Mouse (Mus musculus) v-Abl transformed pro-B cells (cell line): ENCODE data around the gene Hyal3.

Source experiments
- in situ Hi-C, 2 experiments: fragments of 400-800 bp; cut with MboI; formaldehyde crosslinking; loops; one replicate each; pipeline ENCODE4 v1.15.1; 2025; ENCODE audit not compliant: unreplicated experiment in 2 of 2

Hyal3 gene

DNA sequence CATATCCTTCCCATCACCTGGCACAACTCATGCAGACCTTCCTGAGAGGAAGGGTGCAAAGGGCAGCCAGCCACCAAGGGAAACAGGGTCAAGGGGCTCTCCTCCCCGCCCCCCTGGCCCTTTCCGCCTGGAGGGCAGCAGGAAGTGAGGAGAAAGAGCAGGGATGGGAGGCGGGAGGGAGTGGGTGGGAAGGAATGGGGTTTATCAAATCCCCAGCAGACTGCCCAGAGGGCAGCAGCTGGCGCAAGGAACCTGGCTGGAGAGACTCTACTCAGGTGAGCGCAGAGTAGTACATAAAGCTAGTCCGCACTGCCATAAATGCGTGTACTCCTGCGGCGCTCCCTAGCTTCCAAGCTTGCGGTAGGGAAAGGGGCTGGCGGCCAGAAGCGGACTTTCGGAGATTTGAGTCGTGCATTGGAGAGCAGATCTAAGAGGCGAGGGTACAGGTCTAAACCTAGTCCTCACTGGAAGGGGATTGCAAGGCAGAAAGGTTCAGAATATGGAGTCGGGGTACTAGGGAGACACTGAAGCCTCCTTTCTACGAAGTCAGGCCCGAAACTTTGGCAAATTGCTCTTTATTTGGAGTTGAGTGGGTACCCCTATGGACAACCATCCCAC is 12.8 kb upstream of the Hyal3 start, which contains the start of gene Hyal2:
Gene Hyal2, plus strand, starts transcription at position 244 of the 618 bp plus-strand sequence.
- in situ Hi-C loops: loop anchor here in 1 of 2 experiments (25.0 kb wide), 1 partner anchor 1381 kb away; the partner anchor contains the start of gene Ppm1m

DNA sequence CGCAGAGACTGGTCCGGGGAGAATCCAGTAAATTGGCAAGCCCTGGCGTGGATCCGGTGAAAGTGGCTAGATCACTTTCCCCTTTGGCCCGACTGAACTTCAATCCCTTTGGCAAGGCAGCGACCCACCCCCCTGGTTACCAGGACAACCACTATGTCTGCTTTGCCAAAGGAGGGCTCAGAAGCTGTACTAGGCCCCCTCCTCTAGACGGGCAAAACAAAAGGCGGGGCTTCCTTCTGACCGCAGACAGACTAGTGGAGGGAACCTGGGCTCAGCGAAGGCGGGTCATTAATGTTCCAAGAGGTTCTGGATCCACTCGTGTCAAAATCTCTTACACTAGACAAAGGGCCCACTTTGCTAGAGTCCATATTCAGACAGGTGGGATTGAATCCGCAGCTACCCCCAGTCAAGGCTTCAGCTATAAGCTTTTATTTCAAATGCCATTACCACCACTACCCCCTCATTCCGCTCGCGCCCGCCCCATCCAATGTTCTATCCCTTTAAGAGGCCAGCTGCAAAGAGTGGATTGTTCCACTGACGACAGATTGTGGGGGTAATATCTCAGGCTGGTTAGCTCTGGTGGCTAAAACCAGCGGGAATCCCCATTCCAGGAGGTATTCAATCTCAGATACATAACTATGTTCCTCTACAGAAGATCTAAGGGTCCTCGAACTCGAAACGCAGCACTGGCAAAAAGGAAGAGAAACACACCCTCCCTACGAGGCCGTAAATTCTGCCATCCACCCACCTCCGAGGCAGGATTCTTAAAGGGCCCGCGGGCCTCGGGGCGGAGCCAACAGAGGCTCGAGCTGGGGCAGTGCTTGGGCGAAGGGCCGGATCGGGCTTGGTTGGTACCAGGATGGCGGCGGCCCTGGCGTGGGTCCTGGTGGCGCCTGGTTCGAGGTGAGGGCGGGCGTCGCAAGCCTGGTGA is 12.0 kb upstream of the Hyal3 start:
- in situ Hi-C loops: loop anchor here in 1 of 2 experiments (25.0 kb wide), 1 partner anchor 1381 kb away; the partner anchor contains the start of gene Ppm1m

DNA sequence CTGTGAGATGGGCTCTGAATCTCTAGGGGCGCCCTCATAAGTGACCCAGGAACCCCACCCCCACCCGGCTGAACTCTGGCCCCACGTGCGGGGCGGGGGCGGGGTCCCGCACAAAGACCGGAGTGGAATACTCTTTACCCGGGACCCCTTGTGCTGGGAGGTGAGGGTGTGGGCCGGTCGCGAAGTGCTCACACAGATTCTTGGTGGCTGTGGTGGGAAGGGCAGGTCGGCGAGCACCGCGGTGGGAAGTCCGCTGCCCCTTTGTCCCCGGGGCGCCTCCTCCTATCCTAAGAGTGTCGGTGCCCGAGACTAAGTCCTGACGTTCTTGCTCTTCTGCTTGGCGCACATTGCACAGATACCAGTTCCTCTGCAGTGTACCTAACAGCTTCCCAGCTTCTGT is 11.3 kb upstream of the Hyal3 start:
- in situ Hi-C loops: loop anchor here in 1 of 2 experiments (25.0 kb wide), 1 partner anchor 1382 kb away; the partner anchor contains the start of gene Ppm1m

DNA sequence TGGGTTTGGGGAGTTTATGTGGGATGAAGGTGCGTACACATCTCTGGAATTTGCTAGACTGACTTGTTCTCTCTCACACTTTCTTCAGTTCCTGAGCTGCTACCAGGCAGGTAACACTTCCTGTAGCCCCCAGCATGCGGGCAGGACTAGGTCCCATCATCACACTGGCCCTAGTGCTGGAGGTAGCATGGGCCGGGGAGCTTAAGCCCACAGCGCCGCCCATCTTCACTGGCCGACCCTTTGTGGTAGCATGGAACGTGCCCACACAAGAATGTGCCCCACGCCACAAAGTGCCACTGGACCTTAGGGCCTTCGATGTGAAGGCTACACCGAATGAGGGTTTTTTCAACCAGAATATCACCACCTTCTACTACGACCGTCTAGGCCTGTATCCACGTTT is 10.6 kb upstream of the Hyal3 start:
- in situ Hi-C loops: loop anchor here in 1 of 2 experiments (25.0 kb wide), 1 partner anchor 1383 kb away; the partner anchor contains the start of gene Ppm1m

DNA sequence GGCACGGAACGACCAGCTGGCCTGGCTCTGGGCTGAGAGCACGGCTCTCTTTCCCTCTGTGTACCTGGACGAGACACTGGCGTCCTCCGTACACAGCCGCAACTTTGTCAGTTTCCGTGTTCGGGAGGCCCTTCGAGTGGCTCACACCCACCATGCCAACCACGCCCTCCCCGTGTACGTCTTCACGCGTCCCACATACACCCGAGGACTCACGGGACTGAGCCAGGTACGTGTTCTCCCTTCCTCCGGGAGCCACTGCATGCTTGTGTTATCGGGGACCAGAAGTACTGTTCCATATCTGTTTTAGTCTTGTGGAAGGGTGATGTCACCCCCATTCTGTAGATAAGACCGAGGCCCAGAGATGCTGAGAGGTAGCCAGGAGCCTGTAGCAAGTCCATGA is 9.8 kb upstream of the Hyal3 start:
- in situ Hi-C loops: loop anchor here in 1 of 2 experiments (25.0 kb wide), 1 partner anchor 1384 kb away; the partner anchor contains the start of gene Ppm1m

DNA sequence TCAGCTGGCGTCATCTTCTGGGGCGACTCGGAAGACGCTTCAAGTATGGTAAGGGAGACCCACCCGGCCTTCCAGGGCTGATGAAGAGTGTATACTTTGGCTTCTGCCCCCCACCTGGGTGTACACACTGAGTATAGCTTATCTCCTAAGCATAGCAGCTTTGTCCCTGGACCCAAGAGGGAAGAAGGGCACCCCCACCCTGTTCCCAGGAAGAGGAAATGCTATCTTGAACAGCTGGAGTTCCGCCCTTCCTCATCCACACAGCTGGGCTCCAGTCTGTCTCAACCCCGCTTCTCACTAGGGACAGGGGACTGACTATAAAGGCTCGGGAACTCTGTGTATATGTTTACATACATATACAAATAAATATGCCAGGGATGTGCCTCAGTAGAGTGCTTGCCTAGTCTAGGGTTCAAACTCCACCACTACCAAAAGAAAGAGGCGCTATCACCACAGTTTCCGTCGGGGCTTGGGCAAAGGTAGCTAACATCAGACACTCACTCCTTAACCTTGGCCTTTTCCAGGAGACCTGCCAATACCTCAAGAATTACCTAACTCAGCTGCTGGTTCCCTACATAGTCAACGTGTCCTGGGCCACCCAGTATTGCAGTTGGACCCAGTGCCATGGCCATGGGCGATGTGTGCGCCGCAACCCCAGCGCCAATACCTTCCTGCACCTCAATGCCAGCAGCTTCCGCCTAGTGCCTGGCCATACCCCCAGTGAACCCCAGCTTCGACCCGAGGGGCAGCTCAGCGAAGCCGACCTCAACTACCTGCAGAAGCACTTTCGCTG is 8.9 kb upstream of the Hyal3 start:
- in situ Hi-C loops: loop anchor here in 1 of 2 experiments (25.0 kb wide), 1 partner anchor 1384 kb away; the partner anchor contains the start of gene Ppm1m

DNA sequence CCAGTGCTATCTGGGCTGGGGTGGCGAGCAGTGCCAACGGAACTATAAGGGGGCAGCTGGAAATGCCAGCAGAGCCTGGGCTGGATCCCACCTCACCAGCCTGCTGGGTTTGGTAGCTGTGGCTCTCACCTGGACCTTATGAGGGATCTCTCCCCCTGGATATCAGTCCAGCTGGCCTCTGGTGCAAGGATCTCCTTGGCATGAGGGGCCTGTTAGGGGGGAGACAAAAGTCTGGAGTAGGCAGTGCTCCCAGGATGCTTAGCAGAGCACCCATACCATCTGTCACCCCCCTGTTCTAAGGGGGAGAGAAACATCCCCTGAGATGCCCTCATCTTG is 8.3 kb upstream of the Hyal3 start:
- in situ Hi-C loops: loop anchor here in 1 of 2 experiments (25.0 kb wide), 1 partner anchor 1385 kb away; the partner anchor contains the start of gene Ppm1m

DNA sequence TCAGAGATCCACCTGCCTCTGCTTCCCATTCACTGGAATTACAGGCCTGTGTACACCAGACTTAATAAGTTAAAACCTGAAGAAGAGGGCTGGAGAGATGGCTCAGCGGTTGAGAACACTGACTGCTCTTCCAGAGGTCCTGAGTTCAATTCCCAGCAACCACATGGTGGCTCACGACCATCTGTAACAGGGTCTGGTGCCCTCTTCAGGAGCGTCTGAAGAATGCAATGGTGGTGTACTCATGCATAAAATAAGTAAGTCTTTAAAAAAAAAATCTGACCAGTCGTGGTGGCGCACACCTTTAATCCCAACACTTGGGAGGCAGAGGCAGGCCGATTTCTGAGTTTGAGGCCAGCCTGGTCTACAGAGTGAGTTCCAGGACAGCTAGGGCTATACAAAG is 6.8 kb upstream of the Hyal3 start:
- in situ Hi-C loops: loop anchor here in 1 of 2 experiments (25.0 kb wide), 1 partner anchor 1386 kb away; the partner anchor contains the start of gene Ppm1m

DNA sequence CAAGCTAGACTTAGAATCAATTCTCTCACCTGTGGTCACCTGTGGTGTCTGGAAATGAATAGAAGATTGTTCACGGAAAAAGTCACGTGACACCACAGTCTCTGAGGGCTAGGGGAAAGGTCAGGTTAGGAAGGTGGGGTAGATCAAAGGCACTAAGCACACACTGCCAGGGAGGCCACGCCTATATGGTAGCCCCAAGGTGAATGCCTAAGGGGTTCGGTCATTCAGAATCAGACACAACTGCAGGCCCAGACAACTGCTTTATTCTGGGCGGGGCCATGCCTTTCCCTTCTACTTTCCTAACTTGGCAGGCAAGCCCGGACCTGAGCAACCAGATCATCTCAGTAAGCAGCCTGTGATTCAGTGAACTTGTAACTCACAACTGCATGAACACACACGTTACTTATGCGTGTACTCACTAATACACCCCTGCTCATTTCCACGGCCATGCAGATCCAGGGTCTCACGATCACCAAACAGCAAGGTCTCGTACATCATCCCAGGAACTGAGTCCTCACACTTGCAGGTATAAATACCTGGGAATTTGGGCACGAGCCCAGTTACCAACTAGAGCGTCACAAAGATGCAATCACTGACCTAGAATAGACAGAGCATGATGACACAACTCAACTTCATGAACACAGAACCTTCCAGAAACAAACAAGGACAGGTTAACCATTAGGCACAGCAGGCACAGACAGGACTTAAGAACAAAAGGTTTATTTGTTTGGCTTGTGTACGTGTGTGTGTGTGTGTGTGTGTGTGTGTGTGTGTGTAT is 4.8 kb upstream of the Hyal3 start:
- in situ Hi-C loops: no loop called here

DNA sequence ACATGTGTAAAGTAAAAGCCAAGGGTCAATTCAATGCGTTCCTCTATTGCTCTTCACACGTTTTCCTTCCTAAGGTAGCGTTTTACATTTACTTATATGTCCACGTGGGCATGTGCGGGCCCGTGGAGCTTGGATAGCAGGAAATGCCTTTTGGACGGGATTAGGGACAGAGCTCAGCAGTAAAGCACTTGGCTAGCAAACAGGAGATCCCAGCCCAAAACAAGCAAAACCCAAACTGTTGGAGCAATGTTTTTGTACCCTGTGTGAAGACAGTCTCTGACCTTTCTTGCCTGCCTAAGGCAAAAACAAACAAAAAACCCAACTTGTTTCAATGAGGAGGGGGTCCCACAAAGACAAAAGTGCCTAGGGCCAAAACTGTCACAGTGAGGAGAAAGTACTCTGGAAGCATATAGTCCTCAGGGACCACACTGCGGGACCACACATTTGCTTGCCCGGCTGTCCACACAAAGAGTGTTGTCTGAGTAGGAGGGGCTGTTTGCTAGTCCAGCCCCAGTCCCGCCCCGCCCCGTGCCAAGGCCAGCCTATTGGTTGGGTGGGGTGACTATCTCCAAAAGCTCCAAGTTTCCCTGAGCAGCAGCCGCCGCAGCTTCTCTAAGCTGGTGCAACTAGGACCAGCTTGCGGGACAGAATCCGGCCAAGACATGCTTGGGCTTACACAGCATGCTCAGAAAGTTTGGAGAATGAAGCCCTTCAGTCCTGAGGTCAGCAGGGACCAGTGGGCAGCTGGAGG is 4.1 kb upstream of the Hyal3 start, which contains the start of gene Hyal1:
Gene Hyal1, plus strand, starts transcription at position 571 of the 751 bp plus-strand sequence.
- in situ Hi-C loops: no loop called here

DNA sequence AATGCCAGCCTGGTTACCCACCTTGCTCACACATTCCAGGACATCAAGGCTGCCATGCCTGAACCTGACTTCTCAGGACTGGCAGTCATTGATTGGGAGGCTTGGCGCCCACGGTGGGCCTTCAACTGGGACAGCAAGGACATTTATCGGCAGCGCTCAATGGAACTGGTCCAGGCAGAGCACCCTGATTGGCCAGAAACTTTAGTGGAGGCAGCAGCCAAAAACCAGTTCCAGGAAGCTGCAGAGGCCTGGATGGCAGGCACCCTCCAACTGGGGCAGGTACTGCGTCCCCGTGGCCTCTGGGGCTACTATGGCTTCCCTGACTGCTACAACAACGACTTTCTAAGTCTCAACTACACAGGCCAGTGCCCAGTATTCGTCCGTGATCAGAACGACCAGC is 2.7 kb upstream of the Hyal3 start:
- in situ Hi-C loops: no loop called here

DNA sequence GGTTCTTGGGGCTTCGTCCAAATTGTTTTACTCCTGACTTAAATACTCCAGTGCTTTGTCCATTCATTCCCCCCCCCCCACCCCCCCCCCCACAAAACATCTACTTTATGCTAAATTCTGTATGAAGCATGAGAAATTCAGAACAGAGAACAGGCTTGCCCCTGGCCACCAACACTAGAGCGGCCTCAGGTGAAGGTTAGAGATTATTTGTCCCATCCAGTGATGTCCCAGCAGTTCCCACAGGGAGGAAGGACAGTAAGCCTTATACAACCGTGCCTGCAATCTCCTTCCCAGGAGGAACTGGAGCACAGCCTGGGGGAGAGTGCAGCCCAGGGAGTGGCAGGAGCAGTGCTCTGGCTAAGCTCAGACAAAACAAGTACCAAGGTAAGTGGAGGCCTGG is 2.0 kb upstream of the Hyal3 start, which contains the start of gene Naa80:
Gene Naa80, plus strand, starts transcription at position 301 of the 400 bp plus-strand sequence.
- in situ Hi-C loops: no loop called here

DNA sequence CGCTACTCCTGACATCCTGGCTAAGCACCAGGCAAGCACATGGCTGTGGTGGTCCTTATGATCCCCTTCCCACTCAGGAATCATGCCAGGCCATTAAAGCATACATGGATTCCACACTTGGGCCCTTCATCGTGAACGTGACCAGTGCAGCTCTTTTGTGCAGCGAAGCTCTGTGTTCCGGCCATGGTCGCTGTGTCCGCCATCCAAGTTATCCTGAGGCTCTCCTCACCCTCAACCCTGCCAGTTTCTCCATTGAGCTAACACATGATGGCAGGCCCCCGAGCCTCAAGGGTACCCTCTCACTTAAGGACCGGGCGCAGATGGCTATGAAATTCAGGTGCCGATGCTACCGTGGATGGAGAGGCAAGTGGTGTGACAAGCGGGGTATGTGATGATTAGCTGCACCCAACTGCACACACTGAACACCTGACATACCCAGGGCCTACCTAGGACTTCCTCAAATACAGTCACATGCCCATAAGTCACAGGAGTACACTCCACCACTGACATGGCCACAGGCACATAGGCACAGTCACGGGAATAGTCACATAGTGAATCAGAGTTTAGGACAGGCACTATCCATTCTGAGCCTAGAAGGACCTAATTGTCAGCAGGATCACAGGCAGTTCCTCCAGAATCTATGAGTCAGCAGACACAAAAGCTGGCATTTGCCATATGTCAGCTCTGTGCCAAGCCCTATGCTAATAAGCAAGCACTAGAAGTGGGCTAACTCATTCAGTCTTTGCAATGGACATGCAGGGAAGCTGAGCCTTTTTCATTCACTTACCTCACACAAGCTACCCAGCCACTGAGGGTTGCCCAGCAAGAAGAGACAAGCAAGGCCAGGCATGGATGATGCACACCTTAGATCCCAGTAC is 1.4 kb upstream of the Hyal3 start:
- in situ Hi-C loops: no loop called here

DNA sequence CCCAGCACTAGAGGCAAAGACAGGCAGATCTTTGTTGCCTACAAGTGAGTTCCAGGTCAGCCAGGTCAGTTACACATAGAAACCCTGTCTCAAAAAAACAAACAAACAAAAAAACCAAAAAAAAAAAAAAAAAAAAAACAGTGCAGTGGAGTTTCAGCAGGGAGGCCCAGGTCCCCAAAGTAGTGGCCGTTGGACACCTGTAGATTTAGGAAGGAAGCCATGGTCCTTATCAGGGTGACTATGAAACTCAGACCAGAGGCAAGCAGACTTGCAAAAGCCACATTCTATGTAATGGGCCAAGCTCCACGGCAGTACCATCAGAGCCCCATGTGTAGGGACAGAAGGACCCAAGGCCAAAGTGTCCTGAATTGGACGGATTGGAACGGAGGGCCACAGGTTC is 966 bp downstream of the Hyal3 start:
- in situ Hi-C loops: no loop called here

DNA sequence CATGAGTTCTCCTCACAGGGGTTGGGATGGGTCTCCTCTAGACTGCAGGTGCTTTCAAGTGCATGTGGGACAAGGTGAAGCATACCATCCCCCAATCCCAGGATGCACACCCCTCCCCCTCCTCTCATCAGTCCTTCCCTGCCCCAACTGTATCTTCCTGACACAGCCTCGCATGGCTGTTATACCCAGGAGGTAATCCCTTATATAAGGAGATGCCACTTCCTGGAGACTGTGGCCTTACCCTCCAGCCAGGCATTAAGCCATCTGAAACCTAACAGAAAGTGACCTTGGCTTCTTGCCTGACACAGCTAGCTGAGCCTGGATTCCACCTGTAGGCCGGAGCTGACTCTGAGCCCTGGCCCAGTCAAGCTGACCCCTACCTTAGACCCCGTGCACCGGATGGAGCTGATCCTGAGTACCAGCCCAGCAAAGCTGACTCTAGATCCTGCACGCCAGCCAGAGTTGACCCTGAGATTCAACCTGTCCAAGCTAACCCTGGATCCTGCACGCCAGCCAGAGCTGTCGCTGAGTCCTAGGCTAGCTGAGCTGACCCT is 2.0 kb downstream of the Hyal3 start:
- in situ Hi-C loops: no loop called here

DNA sequence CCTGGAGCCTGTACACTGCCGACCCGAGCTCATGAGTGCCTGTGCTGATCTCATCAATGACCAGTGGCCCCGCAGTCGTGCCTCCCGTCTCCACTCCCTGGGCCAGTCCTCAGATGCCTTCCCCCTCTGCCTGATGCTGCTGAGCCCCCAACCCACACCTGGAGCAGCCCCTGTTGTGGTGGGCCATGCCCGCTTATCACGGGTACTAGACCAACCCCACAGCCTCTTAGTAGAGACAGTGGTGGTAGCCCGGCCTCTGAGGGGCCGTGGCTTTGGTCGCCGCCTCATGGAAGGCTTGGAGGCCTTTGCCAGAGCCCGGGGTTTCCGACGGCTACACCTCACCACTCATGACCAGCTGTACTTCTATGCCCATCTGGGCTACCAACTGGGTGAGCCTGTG is 2.6 kb downstream of the Hyal3 start:
- in situ Hi-C loops: no loop called here

DNA sequence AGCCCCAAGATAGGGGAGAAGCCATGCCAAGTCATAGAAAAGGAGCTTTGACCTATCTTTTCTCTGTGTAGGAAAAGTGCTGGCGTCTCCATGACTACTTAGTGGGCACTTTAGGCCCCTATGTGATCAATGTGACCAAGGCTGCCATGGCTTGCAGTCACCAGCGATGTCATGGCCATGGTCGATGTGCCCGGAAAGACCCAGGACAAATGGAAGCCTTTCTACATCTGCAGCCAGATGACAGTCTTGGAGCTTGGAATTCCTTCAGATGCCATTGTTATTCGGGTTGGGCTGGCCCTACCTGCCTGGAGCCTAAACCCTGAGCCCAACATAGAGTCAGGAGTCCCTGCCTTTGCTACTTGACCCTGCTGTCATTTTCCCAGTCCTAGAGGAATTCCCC is 5.9 kb downstream of the Hyal3 start:
- in situ Hi-C loops: no loop called here
